Mouse (Mus musculus) erythroblast, adult 5-6 weeks (primary cell): Measurements from ENCODE around the gene Col18a1. TPM values are rescaled to one million over a fixed set of nuclear protein-coding genes. Genes with fewer than 3 reads are reported as not detected.

Experiments used
- ATAC-seq: replicated peaks from 2 replicates; pipeline ENCODE4 v1.8.0; 2016; ENCODE audit warnings: moderate number of reproducible peaks, mild to moderate bottlenecking, moderate TSS enrichment, inconsistent platforms; ENCODE audit not compliant: poor library complexity, low FRiP score, severe bottlenecking
- total RNA-seq, 2 experiments: library from RNA; stranded (forward) in 1 of 2; stranded (reverse) in 1 of 2; fragments of 150-400 nt in 1 of 2; fragments of 200-764, 138-1000 nt in 1 of 2; gene quantifications; 2 replicates each; pipeline versions ENCODE4 v1.2.3 to v1.2.4; 2015 to 2017; ENCODE audit warnings: low replicate concordance in 2 of 2

Gene Col18a1
- total RNA-seq, 2 experiments from 2014 or later = under 0.01 TPM; not detected in 1

DNA sequence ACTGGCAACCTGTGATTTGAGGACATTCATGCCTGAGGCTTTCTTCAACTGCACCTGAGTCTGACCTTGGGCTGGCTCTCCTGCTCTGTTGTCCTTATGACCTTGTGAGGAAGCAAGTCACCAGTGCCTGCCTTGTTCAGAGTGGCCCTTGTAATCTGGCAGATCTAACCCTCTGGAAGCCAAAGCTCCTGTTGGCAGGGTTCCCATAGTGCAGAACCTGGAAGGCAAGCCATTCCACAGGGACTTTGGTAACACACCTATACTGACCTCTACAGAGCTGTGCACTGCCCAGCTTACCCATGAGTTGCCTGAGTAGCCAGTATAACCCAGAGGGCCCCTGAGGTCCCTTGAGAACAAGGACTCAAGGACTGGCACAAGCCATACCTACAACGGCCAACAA, 48.0 kb downstream of the Col18a1 start:
- no peak for ATAC-seq

DNA sequence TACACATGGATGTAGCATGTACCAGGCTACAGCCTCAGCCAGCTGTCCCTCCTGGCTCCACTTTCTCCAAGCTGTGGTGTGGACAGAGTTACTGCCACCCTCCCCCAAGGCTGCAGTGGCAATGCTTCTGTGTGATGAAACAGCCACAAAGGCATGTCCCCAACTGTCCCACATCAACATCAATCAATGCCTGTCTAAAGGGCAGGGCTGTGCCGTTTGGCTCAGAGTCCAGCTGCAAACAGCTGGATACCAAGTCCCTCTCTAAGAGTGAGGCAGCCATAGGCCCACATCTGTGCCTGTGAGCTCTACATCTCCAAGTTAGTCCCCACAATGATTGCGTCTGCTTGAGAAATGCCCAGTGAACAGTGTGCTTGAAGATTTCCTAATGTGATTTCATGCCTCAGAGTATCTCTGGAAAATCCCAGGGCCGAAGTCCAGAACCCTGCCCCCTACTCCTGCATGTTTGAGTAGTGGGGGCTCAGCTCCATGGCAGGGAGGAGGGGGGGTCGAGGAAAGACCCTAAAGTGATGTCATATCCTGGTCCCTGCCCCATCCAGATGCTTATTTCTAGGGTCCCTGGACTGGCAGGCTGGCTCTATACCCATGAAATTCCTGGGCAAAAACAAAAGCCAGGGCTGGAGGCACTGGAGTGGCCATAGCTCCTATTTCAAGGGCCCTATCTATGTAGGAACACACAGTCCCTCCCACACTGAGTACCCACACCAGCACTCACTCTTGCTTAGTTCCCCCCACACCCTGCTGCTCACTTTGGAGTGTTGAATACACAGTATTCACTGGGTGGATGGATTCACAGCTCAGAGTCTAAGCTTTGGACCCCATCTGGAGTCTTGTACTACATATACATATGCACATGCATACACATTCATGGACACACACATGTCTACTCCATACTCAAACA, 49.6 kb downstream of the Col18a1 start:
- no peak for ATAC-seq

DNA sequence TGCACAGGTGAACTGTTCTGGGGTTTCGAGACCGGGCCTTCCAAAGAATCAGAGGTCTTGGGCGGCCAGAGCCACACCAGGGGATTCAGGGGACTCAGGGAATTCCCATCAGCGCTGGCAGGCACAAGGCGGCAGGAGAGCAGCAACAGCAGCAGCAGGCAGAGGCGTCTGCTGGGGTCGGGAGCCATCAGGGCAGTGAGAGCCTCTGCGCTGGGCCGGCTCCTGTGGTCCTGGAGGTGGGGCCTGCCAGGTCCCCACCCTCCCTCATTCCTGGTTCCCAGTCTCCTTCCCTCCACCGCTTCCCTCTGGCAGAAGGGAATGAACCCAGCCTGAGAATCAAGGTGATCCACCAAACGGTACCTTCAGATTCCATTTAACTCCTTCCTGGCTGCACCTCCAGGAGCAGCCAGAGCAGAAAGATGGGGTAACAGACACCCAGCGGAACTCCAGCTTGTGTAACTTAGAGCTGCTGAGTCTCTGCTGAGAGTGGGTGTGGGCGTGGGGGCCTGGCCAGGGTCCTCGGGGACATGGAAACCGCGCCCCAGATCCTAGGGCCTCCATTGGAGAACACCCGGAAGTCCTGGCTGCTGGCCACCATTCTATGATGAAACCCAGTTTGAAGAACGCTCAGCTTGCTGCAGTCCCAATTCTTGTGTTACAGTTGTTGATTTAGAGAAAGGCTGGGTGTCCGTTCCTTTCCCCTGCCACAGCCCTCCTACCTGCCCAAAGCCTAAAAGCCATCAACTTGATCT, 52.7 kb downstream of the Col18a1 start:
- no peak for ATAC-seq

DNA sequence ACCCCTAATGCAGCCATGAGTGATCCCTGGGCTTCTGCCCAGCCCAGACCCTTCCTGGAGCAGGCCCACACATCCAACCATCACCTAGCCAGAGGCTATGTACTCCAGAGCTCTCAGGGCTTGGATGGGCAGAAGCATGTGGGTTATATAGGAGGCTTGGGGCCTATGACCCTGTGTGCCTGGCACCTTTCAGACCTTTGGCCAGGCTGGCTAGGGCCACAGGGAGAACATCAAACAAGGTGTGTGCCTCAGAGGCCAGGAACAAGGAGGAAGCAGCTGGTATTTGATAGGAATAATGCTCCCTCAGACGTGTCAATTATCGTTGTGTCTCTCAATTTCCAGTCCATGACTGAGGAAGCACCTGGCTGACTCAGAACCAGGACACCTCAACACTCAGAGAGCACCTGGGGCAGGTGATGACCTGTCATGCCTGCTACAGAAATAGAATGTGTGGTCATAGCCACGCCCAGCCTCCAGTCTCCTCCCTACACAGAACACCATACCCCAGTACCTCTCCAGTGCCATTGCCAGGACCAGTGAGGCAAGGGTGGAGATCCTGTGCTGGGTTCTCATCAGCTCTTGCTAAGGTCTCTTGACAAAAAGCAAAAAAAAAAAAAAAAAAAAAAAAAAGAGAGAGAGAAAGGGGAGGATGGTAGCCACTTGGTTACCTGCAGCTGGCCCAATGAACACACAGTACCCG, 54.6 kb downstream of the Col18a1 start:
- no peak for ATAC-seq

DNA sequence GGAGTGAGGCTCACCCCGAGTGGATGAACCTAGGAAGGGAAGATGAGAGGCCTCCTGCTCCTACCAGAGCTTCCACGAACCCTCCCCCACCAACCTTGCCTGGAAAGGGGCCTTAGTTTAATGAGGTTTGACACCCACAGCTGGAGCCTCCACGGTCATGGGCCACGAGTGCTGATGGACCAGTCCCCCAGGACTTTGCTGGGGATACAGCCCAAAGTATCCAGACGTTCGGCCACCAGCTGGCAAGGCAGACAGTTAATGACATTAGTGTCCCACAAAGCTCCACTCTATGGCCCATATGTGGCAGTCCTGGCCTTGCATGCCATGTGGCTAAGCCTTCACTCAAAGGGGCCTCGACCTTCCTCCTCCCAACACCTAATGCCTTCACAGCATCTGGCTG, 55.5 kb downstream of the Col18a1 start:
- no peak for ATAC-seq

DNA sequence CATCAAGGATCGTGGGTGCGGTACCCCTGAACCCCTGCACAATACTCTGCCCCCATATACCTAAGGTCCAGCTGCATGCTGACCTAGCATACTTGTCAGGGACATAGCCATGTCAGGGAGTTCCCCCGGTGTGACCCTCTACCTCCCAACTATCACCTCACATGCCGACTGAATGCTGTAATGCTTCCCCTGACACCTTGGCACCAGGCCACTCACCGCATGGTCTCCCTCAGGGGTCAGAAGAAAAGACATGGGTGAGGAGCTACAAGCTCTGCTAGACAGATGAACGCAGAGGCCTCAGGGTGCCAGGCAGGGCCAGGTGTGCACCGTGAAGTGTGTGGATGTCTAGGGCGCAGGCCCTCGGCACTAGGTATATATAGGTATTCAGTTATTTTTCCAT, 56.3 kb downstream of the Col18a1 start:
- ATAC-seq = no peak

DNA sequence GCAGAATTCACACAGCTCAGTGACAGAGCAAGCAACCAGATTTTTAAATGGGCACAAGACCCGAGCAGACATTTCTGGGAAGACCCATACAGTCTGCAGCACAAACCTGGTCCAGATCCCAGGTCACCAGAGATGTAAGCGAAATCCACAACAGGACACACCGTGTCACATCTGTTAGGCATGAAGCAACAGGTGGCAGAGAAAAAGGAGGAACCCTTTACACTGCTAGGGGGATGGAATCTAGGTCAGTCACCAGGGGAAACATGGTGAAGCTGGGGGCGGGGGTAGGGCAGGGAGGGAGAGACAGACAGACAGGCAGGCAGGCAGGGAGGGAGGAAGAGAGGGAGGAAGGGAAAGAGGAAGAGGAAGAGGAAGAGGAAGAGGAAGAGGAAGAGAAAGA, 58.2 kb downstream of the Col18a1 start:
- ATAC-seq = no peak

DNA sequence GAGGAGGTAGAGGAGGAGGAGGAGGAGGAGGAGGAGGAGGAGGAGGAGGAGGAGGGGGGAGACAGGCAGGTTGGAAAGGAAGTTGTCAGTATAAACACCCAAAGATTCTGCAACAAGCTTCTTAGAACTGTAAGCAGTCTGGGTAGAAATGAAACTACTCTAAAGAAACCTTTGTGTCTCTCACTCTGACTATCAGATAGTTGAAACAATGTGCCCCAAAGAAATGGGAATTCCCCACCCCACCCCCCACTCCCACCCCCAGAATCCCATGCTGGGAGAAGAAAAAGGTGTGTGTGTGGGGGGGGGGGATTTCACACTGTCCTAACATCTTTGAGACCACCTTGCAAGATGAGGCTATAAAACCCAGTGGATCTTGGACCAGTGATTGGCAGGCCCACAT, 62.0 kb downstream of the Col18a1 start:
- no peak for ATAC-seq

DNA sequence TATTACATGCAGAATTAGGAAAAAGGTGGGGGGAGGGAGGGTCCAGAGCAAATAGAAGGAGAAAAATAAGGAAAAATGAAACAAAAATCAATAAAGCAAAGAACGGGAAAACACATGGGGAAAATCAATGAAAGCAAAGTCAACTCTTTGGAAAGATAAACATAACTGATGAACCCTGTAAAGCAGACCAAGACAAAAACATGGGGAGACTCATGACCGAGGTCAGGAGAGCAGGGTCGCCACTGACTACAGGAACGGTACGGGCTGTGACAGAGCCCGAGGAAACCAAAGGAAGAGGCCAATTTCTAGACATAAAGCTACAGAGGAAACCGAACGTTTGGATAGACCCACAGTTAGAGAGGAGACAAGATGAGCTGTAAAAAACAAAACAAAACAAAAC, 62.7 kb downstream of the Col18a1 start:
- no peak for ATAC-seq

DNA sequence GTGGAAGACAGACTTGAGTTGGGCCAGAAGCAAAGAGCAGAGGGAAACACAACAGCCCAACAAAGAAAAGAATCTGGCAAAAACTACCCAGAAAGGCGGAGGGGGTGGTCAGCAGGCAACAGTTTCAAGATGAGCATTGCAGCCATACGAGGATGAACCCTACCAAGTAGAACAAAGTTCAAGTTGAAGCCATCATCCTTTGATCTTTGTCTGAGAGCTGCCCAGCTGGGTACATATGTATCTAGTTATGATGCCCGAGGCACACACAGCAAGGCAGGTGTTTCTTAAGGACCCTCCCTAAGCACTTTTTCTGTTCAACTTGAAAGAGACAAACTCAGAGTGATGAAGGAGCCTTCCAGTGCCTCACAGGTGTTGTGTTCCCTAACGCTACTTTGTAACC, 66.6 kb downstream of the Col18a1 start:
- no peak for ATAC-seq

DNA sequence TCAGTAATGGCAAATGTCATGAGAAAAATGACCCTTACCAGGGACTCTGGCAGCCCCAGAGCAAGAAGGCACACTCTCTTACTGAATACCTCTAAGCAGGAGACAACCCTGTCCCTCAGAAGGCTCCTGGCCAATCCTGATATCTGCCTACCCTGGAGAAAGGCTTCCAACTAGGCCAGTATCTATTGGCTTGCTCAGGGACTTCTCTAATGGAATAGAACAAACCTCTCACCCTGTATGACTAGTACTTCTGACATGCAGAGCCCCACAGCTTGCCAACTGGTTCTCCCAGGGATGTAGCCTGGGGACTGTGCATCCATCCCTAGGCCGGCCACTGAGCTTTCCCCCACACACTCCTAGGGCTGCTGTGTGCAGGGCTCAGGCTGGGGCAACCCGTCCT, 67.7 kb downstream of the Col18a1 start:
- ATAC-seq = no peak

DNA sequence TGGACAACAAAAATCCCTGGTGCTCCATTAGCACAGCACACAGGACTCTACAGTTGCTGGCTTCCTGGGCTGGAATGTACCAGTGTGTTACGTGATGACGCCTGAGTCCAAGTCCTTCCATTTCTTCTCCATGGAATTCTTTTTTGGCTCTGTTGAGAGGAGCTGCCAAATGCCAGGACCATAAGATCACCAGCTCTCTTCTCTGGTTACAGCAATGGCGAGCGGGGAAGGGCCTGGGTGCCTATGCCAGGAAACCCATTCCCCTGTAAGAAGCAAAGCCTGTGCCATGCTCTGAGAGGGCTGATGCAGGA, 68.5 kb downstream of the Col18a1 start:
- ATAC-seq = no peak

DNA sequence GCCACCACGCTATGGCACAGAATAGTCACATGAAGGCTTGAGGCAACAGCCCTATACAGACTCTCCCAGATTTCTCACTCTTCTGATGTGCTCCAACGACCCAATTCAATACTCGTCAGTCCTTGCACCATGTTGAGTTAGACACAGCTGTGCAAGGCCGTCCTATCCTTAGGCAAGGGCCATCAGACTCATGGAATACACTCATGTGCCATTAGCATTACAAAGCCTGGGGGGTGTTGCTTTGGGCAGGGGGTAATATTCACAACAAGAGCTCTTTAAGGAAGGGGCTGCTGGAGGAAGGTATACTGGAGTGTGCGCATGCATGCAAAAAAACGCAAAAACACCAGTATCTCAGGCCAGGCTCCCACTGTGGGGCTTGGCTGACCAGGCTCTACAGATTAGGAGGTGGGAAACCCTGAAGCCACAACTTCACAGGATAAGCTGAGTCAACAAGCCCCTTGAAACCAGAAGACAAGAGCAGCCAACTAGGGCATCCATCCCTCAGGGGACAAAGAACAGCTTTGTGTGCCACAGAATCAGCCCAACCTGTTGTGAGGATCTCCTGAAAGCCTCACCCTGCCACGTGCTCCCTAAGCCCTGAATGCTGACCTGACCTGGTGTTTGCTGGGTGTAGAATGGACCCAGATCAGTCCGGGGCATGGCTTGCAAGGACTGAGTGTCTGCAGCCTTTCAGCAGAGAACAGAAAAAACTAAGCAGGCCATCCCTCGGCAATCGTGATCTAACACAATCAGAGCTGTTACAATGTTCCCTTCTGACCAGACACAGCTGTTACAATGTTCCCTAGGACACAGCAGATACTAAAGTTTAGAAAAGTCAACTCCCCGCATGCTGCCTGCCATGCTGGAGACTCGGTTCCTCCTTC, 69.1 kb downstream of the Col18a1 start:
- ATAC-seq = no peak

DNA sequence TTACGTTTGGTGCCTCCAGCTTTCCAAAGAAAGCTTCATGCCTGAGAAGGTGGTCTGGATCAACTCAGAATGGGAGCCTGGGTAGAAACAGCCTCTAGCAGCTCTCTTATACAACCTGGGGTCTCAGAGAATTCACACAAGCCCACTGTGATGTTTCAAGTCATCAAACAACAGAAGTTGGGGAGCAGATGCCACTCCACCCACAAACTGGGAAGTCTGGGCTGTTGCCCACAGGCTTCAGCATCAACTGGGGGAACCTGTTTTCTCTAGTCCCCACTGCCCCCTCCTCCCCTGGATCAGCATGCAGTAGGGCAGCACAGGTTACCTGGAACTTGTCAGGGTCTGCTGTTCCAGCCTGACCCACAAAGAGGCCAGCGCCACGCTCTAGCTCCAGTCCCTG, 70.7 kb downstream of the Col18a1 start:
- 0 out of 2 replicates have a peak, but pooled peaks have one; percentile 12 for ATAC-seq

DNA sequence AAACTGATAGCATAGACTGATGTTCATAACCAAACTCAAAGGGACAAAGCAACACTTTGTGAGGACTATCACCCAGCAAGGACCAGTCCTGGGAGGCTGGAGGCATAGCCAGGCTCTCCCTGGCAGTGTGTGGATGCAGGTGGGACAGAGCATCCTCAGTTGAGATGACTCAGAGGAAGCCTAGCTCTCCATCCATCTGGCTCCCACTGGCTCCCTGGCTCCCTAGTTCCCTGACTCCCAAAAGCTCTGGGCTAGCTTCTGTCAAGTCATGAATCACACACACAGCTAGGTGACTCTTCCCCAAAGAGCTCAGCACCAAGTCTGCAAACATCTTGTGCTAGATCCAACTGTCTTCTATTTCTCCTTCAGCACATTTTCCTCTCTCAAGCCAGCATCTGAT, 72.5 kb downstream of the Col18a1 start:
- ATAC-seq = no peak

DNA sequence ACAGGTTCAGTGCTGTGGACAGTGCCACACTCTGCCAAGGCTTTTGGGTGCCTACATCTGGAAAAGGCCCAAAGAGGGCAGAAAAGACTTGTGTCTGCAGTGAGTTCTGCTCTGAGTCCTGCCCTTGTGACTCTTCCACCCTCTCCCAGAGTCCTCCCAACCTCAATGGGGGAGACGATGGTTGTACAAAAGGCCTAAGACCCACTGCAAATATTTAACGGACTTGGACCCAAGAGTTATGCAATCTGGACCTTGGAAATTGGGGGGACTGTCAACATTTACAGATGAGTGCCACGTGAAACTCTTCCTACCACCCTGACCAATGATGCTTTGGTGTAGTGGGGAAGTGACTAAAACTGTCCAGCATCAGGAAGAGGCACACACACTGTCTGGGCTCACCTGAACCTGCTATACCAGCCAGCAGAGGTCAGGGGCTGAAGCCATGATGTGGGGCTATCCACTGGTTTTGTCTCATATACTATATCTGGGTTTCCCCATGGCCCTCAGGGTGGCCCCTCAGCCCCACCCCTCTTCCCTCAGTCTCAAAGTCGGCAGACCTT, 74.7 kb downstream of the Col18a1 start:
- ATAC-seq = no peak

DNA sequence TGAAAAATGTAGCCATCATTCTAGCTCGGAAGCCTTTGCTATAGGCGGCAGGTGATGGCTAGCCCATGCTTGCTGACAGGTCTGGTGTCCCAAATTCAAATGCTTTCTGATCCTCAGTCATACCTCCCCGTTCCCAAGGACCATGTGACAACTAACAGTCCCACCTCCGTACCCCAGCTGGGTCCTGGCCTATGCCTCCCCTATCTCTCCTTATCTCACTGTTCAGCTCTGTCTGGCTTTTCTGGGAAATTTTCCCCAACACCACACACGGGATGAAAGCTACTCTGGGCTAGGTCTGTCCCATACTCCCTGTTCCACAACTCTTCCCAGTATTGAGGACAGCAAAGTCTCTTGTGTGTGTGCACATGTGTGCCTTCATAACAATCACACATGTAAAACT, 76.3 kb downstream of the Col18a1 start:
- ATAC-seq = no peak

DNA sequence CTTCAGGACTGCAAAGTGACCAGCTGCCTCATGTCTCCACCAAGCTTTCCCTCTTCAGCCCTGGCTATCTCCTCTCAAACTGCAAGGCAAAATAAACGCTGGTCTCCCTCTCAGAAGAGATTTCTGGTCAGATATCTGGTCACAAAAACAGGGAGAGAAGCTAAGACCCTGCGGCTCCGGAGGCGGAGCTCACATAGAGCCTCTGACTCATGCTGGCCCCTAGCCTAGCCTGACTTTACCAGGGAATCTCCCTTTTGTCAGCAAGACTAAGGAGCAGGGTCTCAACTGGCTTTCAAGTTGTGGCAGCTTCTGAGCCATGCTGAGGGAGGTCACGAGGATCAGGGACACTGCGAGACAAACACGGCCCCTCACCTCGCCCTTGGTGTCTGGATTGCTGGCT, 77.0 kb downstream of the Col18a1 start:
- no peak for ATAC-seq

DNA sequence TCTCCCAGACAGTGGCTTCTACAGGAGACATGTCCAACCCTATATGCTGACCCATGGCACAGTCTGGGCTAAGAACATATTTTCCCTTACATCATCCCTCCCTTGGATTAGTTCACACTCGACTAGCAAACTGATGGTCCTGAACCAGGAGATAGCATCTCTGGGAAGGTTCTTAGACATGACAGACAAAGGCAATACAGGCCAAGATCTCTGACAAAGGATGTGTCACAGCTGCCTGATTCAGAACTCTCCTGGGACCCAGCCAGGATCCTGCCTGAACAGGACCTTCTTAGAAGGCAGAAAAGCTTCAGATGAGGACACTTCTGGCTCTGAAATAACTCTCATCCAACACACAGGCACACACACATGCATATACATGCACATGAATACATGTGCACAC, 81.8 kb downstream of the Col18a1 start:
- no peak for ATAC-seq

DNA sequence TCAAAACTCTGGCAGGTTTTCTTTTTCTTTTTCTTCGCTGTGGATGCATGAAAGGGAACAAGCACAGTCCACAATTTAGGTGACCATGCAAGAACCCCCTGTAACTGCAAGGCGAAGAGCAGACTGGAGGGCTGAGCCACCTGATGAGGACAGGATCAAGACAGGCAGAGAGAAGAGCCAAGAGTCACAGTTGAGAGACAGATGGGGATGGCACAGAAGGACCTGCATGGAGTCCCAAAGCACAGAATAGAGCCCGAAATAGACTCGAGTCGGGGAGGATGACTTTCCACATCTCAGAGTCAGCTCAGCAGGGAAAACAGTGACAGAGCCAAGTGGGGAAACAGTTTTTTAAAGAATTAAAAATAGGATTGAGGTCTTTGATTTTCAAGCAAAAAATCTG, 83.4 kb downstream of the Col18a1 start:
- no peak for ATAC-seq
